Mouse (Mus musculus) cerebellum, postnatal 10 days (tissue): ENCODE results near the gene Cyp2b10.
"Not testable (repeated sequence)": the region's sequence is repeated elsewhere in the genome, so short reads cannot be mapped to it uniquely, and the experiment has no call there.

Experiments used
- DNase-seq, 2 experiments: peaks; one replicate each; pipeline ENCODE4 v3.0.0; 2021; ENCODE audit warnings: mixed read lengths in 2 of 2

The Cyp2b10 gene

DNA sequence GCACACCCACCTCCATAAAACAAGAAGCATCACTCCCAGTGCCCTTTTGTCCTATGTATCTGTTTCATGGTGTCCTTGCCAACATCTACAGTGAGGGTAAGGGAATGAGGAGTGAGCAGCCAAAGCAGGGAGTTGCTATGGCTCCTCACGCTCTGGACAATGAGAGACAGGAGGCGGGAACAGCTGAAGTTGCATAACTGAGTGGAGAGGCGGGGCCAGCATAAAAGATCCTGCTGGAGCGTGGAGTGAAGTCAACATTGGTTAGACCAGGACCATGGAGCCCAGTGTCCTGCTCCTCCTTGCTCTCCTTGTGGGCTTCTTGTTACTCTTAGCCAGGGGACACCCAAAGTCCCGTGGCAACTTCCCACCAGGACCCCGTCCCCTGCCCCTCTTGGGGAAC is at the start of gene Cyp2b10:
Cyp2b10 (plus strand) TSS at position 210 of the 400 bp plus-strand sequence.
- DNase-seq = no peak

DNA sequence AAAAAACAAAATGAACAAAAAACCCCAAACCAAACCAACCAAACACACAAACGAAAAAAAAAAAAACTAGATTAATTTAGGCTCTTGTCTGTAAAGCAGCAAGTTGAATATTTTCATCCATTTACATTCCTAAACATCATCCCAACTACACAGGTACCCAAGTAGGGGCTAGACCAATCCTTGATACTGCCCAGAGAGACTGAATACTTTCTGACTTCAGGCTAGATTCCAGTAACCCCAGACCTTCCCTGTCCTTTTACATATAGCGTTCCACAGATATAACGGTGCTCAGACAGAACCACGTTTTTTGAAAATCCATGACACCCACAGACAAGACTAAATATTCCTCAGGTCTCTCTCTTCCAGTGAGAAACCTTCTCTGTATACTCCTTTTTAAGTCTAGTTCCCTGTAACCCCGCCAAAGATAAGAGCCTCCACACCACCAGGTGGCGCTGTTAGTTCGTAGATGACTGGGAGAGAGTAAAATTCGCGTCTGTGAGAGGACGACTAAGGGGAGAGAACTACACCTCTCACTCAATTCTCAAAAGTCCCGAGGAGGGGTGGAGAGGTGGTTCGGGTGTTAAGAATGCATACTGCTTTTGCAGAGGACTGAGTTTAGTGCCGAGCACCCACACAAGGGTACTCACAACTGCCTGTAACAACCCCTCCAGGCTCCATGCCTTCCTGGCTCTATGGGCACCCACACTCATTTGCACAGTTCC is 49.5 kb upstream of the Cyp2b10 start:
- peak; percentile 92 to 95 for DNase-seq

DNA sequence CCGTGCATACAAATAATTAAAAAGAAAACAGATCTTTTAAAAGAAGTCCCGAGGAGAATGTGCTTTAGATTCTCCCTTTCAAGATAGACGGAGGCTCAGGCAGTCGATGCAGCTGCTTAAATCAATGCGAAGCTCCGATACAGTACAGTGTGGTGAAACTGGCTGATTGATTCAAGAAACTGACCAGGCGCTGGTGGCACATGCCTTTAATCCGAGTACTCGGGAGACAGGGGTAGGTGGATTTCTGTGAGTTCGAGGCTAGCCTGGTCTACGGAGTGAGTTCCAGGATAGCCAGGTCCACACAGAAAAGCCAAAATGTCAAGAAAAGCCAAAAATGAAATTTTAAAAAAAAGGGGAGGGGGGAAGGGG is 49.0 kb upstream of the Cyp2b10 start:
- DNase-seq = peak; percentile 22 to 40

DNA sequence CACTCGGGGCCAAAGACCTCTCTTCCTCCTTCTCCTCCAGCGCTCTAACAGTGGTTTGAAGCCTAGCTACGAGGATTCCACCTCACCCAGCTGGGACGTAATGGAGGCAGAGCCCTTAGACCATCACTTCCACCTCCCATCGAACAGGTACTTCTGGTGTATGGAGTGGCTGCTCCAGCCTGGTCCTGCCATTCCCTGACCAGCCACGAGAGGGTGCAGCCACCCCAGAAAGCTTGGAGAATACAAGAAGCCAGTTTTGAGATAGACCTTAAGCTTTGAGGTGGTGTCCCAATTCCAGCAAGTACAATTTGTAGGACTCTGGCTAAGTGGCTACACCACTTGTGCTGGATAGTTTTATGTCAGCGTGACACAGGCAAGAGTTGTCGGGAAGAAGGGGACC is 42.3 kb upstream of the Cyp2b10 start:
- peak; percentile 70 to 73 for DNase-seq

DNA sequence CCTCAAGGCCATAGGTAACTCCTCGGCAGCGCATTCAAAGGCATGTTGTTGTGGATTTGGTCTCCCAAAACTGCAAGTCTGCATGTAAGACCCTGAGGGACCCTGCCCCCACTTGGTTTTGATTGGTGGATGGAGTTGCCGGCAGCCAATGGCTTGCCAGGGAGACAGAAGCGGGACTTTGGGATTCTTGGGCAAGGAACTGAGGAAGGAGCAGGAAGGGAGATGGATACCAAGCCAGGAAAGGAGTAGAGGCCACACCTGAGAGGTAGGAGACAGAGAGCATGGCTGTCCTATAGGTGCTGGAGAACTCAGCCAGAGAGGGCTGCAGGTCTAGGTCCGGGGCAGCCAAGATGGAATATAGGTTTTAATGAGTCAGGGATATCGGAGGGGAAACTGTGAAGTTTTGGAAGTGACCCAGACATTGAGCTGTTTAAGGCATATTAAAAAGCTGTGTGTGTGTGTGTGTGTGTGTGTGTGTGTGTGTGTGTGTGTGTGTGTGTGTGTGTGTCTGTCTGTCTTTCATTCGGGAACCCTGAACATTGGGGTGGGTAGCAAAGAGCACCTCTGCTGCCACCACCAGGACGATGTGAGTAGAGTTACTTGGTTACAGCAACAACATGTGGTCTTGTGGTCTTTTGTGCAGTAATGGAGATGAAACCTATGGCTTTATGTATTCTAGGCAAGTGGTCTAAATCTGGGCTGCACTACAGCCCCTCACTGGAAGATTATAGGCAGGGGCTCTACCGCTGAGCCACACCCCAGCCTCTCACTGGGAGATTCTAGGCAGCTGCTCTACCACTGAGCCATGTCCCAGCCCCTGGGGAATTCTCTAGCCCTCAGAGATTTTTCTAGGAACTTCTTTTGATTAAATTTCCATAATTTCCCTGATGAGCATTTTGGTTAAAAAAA is 37.2 kb upstream of the Cyp2b10 start:
- peak; percentile 5 to 16 for DNase-seq

DNA sequence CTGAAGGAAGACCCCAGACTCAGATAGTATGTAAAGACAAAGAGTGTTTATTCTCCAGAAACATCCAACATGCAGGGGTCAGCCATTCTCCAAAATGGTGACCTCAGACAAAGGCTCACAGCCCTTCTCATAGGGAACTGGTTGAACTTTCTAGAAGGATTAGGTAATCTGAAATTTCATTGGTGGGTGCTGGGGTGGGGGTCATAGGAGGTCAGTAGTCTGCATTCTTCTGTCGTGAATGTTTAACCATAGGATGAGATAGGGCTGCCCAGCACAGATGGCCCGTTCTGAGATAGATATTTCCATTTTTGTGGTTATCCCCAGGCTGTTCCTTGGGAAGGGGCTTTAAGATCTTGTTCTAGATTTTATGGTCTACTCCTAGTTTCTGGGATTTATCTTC is 35.1 kb upstream of the Cyp2b10 start:
- no peak for DNase-seq

DNA sequence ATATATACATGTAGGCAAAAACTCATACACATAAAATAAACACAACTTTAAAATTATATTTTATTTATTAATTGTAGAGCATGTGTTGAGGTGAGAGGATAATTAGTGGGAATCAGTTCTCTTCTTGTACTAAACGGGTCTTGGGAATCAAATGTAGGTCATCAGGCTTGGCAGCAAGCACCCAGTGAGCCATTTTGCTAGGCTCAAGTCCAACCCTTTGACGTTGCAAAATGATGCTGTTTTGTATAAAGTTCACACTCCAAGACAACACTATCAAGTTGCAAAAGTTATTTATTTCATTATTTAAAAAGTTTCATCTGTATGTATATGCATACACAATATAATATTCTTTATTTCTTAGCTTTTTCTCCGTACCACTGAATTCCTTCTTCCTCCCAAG is 33.7 kb upstream of the Cyp2b10 start:
- DNase-seq = peak in 1 of 2 experiments; percentile 5

DNA sequence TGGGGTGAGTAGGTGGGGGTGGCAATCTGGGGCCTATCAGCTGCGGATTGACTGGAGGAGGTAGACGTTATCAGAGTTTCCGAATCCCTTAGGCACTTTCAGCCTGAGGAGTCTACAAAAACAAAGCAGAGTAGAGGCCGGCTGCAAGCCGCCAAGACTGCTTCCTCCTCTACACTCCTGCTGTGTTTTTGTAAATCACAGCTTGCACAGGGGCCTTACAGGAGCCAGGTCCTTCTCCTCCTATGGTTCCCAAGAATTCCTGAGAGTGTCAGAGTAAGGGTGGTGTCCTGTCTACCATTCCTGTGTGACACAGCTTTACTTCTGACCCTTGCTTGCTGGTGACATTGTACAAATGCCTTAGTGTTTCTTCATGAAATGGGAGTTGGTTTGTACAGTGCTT is 32.6 kb upstream of the Cyp2b10 start:
- no peak for DNase-seq

DNA sequence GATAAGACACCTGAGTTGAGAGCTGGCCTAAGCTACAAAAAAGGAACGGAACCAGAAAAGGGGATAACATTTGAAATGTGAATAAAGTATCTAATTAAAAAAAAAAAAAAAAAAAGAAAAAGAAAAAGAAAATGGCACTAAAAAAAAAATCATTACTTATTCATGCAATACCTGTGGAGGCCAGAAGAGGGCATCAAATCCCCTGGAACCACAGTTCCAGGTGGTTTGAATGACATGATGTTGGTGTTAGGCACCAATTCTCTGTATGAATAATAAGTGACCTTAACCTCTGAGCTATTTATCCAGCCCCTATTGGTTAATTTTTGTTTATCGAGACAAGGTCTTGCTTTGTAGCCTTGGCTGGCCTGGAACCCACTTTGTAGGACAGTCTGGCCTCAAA is 27.6 kb upstream of the Cyp2b10 start:
- no peak for DNase-seq

DNA sequence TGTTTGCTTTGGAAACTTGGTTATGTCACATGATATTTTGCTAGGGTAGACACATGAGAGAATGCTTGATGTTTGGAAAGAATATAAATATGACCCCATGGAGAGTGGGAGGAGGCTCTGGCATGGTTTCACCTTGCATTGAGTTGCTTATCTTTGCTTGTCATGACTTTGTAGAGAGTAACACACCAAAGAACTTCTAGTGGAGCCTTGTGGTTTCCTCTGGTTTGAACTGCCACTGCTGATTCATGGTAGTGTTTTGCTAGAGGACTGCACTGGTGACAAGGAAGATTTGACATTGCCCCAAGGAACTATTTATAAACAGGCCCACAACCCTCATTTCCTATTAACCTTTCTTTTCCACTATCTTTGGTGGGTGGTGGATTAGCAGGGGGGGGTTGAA is 24.8 kb upstream of the Cyp2b10 start:
- no peak for DNase-seq

DNA sequence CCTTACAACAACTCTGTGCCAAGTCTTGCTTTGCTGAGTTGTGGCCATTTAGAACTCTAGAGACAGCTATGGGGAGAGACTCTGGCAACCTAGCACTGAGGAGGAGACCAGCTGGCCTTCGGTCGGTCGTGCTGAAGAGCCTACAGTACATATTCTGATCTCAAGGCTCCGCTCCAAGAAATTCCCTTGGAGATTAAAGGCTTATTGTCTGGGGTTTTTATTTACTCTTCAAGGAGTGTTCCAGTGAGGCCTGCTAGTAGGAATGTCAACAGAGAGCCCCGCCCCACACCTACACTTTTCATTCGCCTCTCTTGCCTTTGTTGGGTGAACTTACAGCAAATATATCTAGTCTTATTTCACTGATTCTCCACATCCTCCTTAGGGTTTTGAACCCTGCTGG is 18.7 kb upstream of the Cyp2b10 start:
- DNase-seq = no peak

DNA sequence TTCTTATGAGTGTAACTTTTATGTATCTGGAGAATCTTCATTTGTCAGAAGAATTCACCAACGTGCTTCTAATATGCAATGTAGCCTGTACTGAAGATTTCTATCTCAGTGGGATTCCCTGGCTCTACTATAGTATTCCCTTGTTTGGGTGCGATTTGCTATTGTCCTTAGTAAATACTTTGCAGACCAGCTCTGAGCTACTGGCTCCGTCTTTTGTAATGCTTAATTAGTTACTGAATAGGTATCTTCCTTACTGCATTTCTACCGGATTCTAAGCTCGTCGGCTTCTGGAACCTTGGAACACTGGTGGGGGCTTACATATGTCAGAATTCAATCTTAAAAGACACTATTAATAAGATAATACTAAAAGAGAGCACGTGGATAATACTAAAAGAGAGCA is 16.7 kb upstream of the Cyp2b10 start:
- DNase-seq = not testable (repeated sequence)

DNA sequence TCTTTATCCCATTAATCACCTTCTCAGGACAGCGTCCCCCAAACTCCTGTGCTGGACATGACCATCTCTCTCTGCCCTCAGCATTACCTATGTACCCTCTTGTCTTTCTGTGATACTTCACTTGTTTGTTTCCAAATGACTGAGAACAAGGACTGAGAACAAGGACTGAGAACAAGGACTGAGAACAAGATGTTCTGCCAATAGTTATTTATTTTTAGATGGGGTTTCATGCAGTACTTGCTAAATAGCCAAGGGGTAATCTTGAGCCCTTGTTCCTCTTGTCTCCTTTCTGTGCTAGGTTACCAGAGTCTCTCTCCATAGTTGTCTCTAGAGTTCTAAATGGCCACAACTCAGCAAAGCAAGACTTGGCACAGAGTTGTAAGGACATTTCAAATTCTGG is 13.1 kb upstream of the Cyp2b10 start:
- DNase-seq = no peak

DNA sequence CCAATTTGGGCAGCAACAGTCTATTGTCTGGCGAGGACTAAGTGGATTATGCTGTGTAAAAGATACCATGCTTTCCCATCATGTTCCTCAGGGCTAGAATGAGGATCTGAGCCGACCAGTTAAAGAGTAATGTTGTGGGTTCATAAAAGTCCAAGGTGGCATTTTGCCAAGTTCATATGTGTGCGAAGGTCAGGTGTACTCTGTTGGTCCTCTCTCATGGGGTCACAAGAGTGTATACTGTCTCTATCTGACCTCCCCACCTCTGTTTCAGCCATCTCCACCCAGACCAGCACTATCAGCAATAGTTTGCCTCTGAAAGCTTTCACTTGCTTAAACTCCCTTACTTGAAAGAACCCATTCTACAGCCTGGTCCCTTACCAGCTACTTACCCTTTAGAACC is 9.7 kb upstream of the Cyp2b10 start:
- no peak for DNase-seq

DNA sequence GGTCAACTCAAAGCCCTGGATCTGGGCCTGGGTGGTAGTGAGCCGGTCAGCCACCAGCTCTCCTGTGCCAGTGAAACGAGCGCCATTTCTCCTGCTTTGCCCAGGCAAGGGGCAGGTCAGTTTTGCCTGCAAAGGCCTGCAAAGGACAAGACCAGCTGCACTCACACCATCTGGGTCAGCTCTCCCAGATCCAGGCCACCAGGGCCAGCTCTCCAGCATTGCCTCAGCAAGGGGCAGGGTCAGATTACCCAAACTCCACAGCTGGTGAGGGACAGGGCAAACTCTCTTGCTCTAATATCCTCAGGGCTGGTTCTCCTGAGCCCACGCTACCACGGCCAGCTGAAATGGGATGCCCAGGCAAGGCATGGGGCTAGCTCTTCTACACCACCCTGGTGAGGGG is 4.3 kb upstream of the Cyp2b10 start:
- DNase-seq = no peak

DNA sequence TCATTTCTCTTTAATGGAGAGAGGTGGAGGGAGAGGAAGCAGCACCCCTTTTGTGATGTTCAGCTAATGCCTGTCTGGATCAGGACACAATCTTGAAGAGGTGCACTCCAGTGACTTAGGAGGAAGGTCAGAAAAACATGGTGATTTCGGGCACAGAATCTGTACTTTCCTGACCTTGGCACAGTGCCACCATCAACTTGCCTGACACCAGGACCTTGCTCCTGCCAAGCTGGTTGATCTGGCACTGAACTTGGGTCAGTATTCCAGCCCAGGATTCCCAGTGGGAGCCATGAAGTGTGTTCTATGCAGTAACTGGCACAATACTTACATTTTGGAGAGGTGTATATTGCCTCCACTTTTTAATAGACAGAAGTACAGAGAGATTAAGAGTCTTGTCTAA is 2.3 kb upstream of the Cyp2b10 start:
- DNase-seq = peak in 1 of 2 experiments; percentile 3

DNA sequence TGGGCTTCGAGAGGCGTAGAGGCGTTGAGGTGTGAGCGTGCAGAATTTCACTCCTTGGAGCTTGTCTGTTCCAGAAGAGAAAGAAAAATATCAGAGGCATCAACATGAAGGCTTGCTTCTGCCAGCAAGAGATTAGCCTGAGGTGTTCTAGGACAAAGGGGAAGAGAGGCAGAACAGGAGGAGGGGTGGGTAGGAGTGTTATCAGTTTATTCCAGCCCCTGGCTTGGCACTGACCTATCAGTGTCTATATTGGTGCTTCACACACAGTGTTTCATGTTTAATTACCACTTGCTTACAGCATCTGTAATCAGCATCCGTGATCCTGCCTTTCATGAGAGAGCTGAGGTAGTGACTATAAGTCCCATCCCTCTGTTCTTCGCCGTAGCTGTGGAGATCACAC is 644 bp downstream of the Cyp2b10 start:
- no peak for DNase-seq

DNA sequence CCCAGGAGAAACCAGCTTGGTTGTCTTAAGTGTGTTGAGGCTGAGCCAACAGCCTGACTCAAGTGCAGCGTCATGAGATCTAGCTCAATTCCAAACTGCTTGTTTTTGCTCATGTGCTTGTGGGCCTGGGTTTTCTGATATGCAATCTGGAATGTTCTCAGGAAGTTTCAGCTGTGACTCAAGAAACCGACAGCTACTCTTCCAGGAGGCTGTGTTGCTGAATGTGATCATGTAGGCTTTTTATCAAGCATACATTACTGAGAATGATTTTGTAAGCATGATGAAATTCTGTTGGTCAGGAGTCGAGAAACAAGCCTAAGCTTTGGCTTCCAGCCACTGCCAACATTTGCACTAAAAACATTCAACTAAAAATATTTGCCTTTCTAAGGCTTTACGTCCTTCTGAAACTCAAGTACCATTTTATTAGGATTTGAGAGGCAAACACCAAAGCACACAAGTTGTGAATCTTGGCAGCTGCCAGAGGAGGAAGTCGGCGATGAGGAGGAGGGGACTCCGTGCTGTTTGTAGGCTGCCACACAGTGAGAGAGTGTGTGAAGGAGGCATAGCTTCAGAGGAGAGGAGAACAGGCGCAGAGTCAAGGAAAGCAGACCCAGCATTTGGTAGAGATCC is 4.8 kb downstream of the Cyp2b10 start:
- DNase-seq = no peak

DNA sequence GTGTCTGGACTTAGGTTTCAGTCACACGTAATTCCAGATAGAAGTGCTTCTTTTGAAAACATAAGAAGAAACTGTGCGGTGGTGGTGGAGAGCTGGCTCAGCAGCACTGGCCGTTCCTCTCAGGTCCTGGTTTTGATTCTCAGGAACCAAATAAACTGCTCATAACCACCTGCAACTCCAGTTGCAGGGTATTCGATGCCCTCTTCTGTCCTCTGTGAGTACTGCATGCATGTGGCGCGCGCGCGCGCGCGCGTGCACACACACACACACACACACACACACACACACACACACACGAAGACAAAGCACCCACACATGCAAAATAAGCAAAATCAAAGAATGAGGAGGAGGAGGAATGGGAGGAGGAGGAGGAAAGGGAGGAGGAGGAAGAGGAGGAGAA is 5.7 kb downstream of the Cyp2b10 start:
- no peak for DNase-seq

DNA sequence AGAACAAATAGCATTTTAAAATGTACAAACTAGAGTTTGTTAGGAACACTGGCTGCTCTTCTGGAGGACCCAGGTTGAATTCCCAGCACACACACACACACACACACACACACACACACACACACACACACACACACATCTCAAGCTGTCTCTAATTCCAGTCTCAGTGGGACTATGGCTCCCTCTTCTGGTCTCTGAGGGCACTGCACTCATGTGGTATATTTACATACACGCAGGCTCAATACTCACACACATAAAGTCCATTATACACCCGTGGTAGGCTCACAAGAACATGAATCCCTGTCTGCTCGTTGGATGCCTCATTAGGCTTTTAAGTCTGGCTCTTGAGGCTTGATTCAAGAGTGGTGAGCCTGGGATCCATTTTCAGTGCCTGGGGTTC is 6.6 kb downstream of the Cyp2b10 start:
- DNase-seq = no peak

DNA sequence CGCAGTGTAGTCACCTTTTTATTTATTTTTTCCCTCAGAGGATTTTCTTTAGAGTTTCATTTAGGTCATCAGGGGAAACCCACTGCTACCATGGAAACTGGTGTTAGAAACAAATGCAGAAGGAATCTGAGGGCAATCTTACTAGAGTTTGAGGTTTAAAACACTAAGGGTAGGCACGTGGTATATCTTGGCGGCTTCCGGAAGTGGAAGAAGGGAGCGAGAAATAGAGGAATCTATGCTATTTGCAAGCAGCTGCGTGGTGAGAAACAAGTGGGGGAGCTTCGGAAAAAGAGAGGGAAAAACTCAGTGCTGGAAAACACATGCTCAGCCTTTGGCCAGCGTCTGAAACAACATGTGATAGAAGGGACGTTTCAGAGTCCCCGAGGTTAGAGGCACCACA is 7.1 kb downstream of the Cyp2b10 start:
- DNase-seq = no peak

DNA sequence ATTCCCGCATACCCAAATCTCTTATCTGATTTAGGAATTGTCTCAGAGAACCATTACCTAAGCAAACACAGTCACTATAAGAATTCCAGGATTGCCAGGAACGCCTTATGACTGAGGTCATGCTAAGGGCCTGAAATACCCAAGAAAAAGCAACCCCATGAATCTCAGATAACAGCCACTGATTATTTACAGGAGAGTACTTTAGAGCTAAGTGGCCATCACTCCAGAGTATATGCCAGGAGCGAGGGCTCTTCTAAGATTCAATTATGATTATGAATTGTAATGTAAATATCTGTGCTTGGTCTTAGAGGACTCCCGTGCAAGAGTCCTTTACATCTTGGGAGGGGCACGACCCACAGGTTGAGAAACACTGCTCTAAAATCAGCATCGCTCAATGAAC is 10.0 kb downstream of the Cyp2b10 start:
- DNase-seq = no peak

DNA sequence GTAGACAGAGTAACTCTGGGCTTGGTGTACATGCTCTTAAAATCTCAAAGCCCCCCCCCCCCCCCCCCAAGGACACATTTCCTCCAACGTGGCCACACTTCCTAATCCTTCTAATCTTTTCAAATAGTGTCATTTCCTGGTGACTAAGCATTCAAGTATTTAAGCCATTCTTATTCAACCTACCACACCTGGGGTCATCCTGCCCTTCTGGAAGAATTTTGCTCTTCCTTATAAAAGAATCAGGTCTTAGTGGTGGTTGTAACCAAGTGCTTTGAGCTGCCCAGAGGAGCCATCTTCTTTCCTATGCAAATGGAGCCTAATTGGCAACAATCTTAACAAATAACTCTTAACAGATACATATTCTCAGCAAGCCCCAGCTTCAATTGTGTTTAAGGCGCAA is 12.6 kb downstream of the Cyp2b10 start:
- DNase-seq = no peak

DNA sequence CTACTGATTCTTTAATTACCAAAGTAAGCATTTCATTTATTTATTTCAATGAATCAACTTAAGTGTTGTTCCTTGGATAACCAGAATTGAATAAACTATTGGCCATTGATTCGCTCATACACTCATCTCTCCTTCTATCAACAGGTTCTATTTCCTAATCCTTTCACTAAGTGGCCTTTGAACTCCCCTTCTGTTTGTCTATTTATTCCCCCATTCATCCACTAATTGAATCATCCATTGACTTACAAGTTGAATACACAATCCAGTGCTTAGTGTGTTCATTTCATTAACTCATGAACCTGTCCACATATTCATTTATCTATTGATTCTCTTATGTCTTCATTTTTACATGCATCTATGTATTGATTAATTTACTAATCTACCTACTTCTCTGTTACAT is 18.7 kb downstream of the Cyp2b10 start:
- no peak for DNase-seq
